Mouse (Mus musculus) urinary bladder, postnatal 0 days (tissue): ENCODE results near the gene Pdc. TPM values are rescaled to one million over a fixed set of nuclear protein-coding genes. Genes with fewer than 3 reads are reported as not detected.

Experiments
- polyA plus RNA-seq: library from polyadenylated mRNA; unstranded; fragments of >200 nt; fragmentation: Nextera tagmentation; extraction: Ambion mirVana; gene quantifications from 2 replicates; pipeline ENCODE4 v1.2.1, GENCODE M21; 2015

Pdc gene
- polyA plus RNA-seq: not detected in 2 replicates

DNA sequence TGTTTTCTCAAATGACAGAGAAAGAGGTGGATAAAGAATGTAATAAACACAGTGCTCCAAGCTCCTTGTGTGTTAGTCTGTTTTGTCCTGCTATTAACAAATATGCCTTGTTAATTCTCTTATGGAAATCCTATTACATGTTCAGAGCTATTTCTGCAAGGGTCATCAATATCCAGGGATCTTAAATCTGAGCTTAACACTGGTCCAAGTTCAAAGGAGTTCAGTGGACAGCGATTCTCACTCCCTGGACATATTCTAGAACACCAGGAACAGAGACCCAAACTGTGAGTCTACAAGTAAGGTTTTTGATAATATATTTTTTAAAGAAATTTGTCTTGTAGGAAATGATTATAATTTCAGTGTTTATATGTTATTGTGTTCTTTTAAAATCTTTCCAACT is at the start of gene Pdc:
Gene Pdc, plus strand, starts transcription at position 213 of the 400 bp plus-strand sequence.

Other genes with a start within 250 kb of the Pdc start
- 4.0 and 4.7 TPM in 2 replicates for gene Ptgs2, start 219.4 kb upstream of the Pdc start, polyA plus RNA-seq
- 96.2 and 101 TPM in 2 replicates for gene Tpr, start 73.4 kb downstream of the Pdc start, polyA plus RNA-seq
- 42.6 and 45.1 TPM in 2 replicates for gene Odr4, start 73.7 kb downstream of the Pdc start, polyA plus RNA-seq
- 0.30 and 1.9 TPM in 2 replicates for gene Prg4, start 146.7 kb downstream of the Pdc start, polyA plus RNA-seq